Mouse (Mus musculus) forebrain, postnatal 0 days (tissue): ENCODE results near the gene Sipa1l3. TPM values are rescaled to one million over a fixed set of nuclear protein-coding genes. Genes with fewer than 3 reads are reported as not detected.
A peak's percentile ranks its signal among the peaks of the same experiment; 100 is the strongest.

ENCODE experiments used
- ATAC-seq: fragments of 200-750 bp; cut with Nextera tagmentation; 2 replicates; pipeline ENCODE4 v1.8.0; 2017; ENCODE audit warnings: mild to moderate bottlenecking, moderate library complexity
- DNase-seq: peaks from one replicate; pipeline ENCODE4 v3.0.0-alpha.2; 2015
- H3K27ac ChIP-seq: fragments of 300-500 bp; sonication (generic); 2 replicates; pipeline ENCODE4 v1.5.1; 2014; ENCODE audit warnings: low read depth, mild to moderate bottlenecking, antibody characterized with exemption, low read length, moderate library complexity, mixed read lengths
- H3K27me3 ChIP-seq: fragments of 300-500 bp; sonication (generic); 2 replicates; pipeline ENCODE4 v1.6.1; 2014; ENCODE audit warnings: mild to moderate bottlenecking, low read length, mixed read lengths; ENCODE audit not compliant: insufficient read depth
- H3K36me3 ChIP-seq: fragments of 300-500 bp; sonication (generic); 2 replicates; pipeline ENCODE4 v1.6.1; 2014; ENCODE audit warnings: mild to moderate bottlenecking, moderate library complexity; ENCODE audit not compliant: insufficient read depth
- H3K4me1 ChIP-seq: fragments of 300-500 bp; sonication (generic); 2 replicates; pipeline ENCODE4 v1.6.1; 2014; ENCODE audit warnings: antibody characterized with exemption; ENCODE audit not compliant: insufficient read depth
- H3K4me2 ChIP-seq: fragments of 300-500 bp; sonication (generic); 2 replicates; pipeline ENCODE4 v1.6.1; 2014; ENCODE audit warnings: low read depth, mild to moderate bottlenecking, moderate library complexity
- H3K4me3 ChIP-seq: fragments of 300-500 bp; sonication (generic); 2 replicates; pipeline ENCODE4 v1.5.1; 2014; ENCODE audit warnings: low read depth, low read length, mixed read lengths
- H3K9ac ChIP-seq: fragments of 300-500 bp; sonication (generic); 2 replicates; pipeline ENCODE4 v1.6.1; 2014; ENCODE audit warnings: mild to moderate bottlenecking
- H3K9me3 ChIP-seq: fragments of 300-500 bp; sonication (generic); 2 replicates; pipeline ENCODE4 v1.6.1; 2016; ENCODE audit warnings: low read length
- CTCF ChIP-seq: sonication (generic); IDR thresholded peaks from 2 replicates; pipeline ENCODE4 v1.5.1; 2016; ENCODE audit warnings: antibody characterized with exemption, control low read depth, low read depth
- WGBS: fragments of 180-500 bp; shearing (Covaris S2); extraction: QIAGEN DNeasy Blood & Tissue Kit; methylation state at CpG from one replicate; pipeline ENCODE4 v1.1.7; 2014; 5-methylcytosine and 5-hydroxymethylcytosine counted together
- polyA plus RNA-seq: library from polyadenylated mRNA; unstranded; fragments of >200 nt; fragmentation: Nextera tagmentation; extraction: Ambion mirVana; gene quantifications from 2 replicates; pipeline ENCODE4 v1.2.1, GENCODE M21; 2015
- total RNA-seq: library from RNA; depleted of rRNA; stranded (reverse); fragments of >200 nt; gene quantifications from 2 replicates; pipeline ENCODE4 v1.2.3, GENCODE M21; 2014

The Sipa1l3 gene
- total and polyA plus RNA-seq, 2 experiments from 2014 or later, result 12.1 to 44.1 TPM

DNA sequence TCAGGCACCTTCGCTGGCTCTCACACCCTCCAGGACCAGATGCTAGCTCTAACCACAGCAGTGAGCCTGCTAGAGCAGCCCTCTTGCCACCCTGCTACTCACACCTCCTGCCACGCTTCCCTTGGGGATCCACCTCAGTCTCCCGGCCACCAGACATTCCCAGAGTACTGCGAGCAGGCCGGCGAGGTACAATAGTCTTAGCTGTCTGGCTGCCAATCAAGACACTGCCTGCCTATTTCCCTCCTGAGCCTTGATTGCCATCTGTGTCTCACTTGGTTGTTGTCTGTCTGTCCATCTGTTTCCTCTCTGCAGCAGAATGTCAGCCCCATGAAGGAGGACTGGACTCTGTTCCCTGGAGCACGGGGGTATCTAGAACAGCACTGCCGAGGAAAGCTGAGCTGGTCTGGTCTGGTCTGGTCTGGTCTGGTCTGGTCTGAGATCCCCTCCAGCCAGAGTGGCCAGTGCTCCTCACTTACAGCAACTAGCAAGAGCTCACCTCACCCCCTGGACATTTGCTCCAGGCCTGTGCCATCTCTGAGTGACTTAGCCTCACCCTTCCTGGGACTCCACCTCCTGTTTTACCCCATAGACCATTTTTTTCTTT, 175.8 kb downstream of the Sipa1l3 start:
- Histone ChIP-seq H3K4me2 (no peak overlapping the region), H3K27me3 (no peaks in the 10 kb centered on the region), H3K9me3 (no peaks in the 10 kb centered on the region), H3K4me1 (peaks cover 10% of the 10 kb centered on the region), H3K4me3 (no peak overlapping the region), H3K9ac (no peak overlapping the region), H3K36me3 (peaks cover 17% of the 10 kb centered on the region), H3K27ac (peak overlapping the region; percentile 76)
- DNase-seq, result peak; percentile 52
- WGBS, result 32% methylated on average over 8 of the region's 8 CpGs
- no peak for TF ChIP-seq CTCF
- peak; percentile 14 for ATAC-seq

DNA sequence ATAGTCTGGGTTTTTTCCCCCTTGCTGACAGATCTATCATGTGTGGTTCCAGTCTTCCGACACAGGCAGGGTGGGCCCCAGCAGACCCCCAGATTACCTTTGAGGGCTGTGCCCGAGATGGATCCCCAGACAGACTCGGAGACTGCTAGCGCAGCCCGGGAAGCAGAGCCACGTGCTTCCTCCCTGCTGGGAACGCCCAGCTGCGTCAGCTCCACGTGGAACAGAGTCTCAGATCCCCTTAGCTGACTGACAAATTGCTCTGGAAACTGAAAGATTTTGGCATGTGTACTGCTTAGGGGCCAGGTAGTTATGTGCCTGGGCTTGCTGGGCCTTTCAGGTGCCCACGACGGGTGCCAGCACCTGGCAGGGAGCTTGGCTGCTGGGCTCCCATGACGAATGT, 176.7 kb downstream of the Sipa1l3 start:
- Histone ChIP-seq H3K27ac (peak overlapping the region; percentile 76), H3K36me3 (peaks cover 21% of the 10 kb centered on the region), H3K9me3 (no peaks in the 10 kb centered on the region), H3K4me3 (no peak overlapping the region), H3K4me1 (peaks cover 10% of the 10 kb centered on the region), H3K4me2 (peak overlapping the region; percentile 2; the same call in 1 of the 2 replicates), H3K9ac (no peak overlapping the region; the same call in 1 of the 2 replicates), H3K27me3 (no peaks in the 10 kb centered on the region)
- TF ChIP-seq CTCF, result no peak
- WGBS, result 45% methylated on average over 12 of the region's 12 CpGs
- ATAC-seq (peak; percentile 69), DNase-seq (peak; percentile 71)

DNA sequence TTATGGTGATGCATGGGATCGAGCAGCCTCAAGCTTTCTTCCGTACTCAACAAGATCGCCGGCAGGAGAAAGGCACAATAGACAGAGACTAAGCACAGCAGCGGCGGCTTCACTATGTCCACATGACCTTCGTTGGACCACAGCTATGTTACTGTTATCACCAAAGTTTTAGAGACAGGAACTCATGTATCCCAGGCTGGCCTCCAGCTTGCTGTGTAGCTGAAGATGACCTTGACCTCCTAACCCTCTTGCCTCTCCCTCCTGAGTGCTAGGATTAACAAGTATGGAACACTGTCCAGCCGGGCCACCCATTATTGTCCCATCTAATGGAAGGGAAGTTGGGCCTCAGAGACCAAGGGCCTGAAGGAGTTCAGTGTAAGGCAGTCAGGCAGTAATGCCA, 177.6 kb downstream of the Sipa1l3 start:
- no peak overlapping the region for H3K4me3 ChIP-seq
- WGBS, result 90% methylated on average over 8 of the region's 8 CpGs
- H3K36me3 ChIP-seq, result peaks cover 24% of the 10 kb centered on the region
- peaks cover 1% of the 10 kb centered on the region for H3K4me1 ChIP-seq
- H3K9ac ChIP-seq, result no peak overlapping the region
- DNase-seq, result no peak
- ATAC-seq, result no peak
- no peak for TF ChIP-seq CTCF
- no peaks in the 10 kb centered on the region for H3K9me3 ChIP-seq
- no peaks in the 10 kb centered on the region for H3K27me3 ChIP-seq
- H3K27ac ChIP-seq, result no peak overlapping the region
- H3K4me2 ChIP-seq, result no peak overlapping the region

DNA sequence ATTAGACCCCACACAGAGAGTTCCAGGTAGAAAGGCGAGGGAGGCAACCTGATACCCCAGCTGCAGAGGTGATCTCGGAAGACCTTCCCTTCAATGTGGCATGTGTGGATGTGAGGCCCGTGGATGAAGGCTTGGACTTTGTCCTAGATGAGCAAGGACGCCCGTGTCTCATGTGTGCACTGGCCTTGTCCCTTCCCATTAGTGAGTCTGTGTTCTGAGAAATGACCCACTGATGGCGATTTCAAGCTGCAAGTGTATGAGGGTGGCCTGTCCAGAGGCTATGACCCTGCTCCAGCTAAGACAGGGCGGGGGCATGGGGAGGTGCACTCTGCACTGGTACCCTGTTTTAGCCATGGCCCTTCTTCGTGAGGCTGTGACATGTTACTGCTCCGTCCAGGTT, 178.2 kb downstream of the Sipa1l3 start:
- DNase-seq (no peak), ATAC-seq (no peak)
- no peak for TF ChIP-seq CTCF
- no peak overlapping the region for H3K4me2 ChIP-seq
- H3K4me1 ChIP-seq, result no peaks in the 10 kb centered on the region; the same call in none of the 2 replicates
- no peaks in the 10 kb centered on the region for H3K9me3 ChIP-seq
- H3K36me3 ChIP-seq, result peaks cover 24% of the 10 kb centered on the region
- H3K4me3 ChIP-seq, result no peak overlapping the region
- H3K27ac ChIP-seq, result no peak overlapping the region
- 93% methylated on average over 9 of the region's 9 CpGs for WGBS
- H3K27me3 ChIP-seq, result no peaks in the 10 kb centered on the region
- H3K9ac ChIP-seq, result no peak overlapping the region

DNA sequence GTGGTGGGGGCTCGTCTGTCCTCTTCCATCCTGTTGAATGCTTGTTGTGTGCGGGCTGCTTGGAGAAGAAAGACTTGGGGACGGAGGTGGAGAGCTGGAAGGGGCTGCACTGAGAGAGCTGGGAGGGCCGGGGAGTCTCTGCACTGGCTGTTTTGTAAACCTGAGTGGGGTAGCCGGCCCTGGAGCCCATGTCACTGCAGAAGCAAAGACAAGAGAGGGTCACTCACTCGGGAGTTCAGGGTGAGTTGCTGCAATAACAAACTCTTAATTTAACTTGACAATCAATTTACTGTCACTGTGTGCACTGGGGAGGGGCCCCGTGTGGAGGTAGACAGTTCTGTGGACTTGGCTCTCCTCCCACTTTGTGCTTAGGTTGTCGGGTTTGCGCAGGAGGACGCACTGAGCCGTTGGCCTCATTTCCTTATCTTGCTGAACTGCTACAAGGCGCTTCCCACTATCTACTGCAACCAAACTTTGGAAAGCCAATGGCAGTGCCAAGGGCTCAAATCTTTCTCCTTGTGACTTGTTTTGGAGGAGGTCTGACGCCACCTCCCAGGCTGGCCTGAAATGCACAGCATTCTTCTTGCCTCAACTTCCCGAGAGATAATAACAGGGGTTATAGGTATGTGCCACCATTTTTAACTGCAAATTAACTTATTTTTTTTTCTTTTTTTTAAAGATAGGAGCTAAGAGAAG, 179.3 kb downstream of the Sipa1l3 start:
- ATAC-seq (no peak), DNase-seq (no peak)
- Histone ChIP-seq H3K4me2 (no peak overlapping the region), H3K36me3 (peaks cover 27% of the 10 kb centered on the region), H3K9me3 (no peaks in the 10 kb centered on the region), H3K27me3 (no peaks in the 10 kb centered on the region), H3K4me1 (no peaks in the 10 kb centered on the region; the same call in none of the 2 replicates), H3K4me3 (no peak overlapping the region), H3K27ac (no peak overlapping the region), H3K9ac (no peak overlapping the region)
- WGBS, result 69% methylated on average over 14 of the region's 14 CpGs
- TF ChIP-seq CTCF, result no peak

DNA sequence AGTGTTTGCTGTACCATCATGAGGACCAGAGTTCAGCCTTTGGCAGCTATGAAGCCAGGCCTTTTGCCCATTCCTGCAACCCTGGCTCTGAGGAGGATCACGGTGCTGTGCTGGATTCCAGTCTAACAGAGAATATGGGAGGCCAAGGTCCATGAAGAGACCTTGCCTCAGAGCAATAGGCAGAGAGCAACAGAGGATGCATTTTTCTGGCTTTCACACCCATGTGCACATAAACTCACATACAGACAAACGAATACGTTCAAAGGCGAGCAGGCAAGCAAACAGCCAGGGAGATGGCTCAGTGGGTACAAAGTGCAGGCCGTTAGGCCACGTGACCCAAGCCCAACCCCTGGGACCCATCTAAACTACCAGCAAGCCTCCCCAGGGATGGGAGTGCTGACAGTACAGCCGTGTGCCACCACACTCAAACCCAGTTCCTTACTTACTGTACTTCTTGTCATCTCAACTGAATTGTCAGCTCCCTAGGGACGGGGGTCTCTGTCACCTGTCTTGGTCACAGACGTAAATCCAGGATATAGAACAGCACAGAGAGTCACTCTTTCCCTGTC, 180.0 kb downstream of the Sipa1l3 start:
- H3K9ac ChIP-seq, result no peak overlapping the region
- no peak overlapping the region for H3K4me2 ChIP-seq
- H3K36me3 ChIP-seq, result peaks cover 27% of the 10 kb centered on the region
- no peak for TF ChIP-seq CTCF
- no peak overlapping the region for H3K4me3 ChIP-seq
- no peak overlapping the region for H3K27ac ChIP-seq
- 83% methylated on average over 9 of the region's 9 CpGs for WGBS
- no peaks in the 10 kb centered on the region for H3K9me3 ChIP-seq
- H3K4me1 ChIP-seq, result no peaks in the 10 kb centered on the region; the same call in none of the 2 replicates
- DNase-seq, result no peak
- H3K27me3 ChIP-seq, result no peaks in the 10 kb centered on the region
- no peak for ATAC-seq

DNA sequence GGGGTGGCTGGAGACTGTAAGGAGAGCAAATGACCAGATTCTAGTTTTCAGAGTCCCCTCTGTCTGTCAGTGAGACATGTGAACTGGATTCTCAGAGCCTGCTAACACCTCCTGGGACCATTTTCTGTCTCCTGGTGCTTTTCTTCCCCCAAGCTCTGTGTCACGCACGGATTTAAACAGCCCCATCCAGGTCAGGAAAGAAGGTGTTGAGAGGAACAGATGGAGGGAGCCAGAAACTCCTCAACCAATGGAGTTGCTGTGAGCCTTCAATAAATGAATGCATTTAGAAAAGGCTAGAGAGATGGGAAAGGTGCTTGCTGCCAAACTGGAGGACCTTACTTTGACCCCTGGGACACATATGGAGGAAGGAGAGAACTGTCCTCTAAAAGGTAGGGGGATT, 180.7 kb downstream of the Sipa1l3 start:
- H3K4me2 ChIP-seq, result no peak overlapping the region
- H3K4me1 ChIP-seq, result no peaks in the 10 kb centered on the region; the same call in none of the 2 replicates
- WGBS, result 64% methylated on average over 2 of the region's 2 CpGs
- TF ChIP-seq CTCF, result no peak
- H3K9ac ChIP-seq, result no peak overlapping the region
- H3K36me3 ChIP-seq, result peaks cover 30% of the 10 kb centered on the region
- H3K9me3 ChIP-seq, result no peaks in the 10 kb centered on the region
- no peak overlapping the region for H3K4me3 ChIP-seq
- ATAC-seq (no peak), DNase-seq (no peak)
- no peaks in the 10 kb centered on the region for H3K27me3 ChIP-seq
- H3K27ac ChIP-seq, result no peak overlapping the region
